Mouse (Mus musculus) MEL-GATA-1-ER (cell line): ENCODE measurements around the gene Ubxn2a.

ENCODE experiments used
- DNase-seq: peaks from one replicate; pipeline ENCODE4 v3.0.0-alpha.2; 2012; ENCODE audit warnings: low read depth; ENCODE audit errors: extremely low read depth

Gene Ubxn2a

GRCm38 (mm10) chr12:4836959-4837358 lies 70.5 kb downstream of the Ubxn2a start:
- DNase-seq = no peak
